Mouse (Mus musculus) thymus, postnatal 25 days (tissue): ENCODE measurements at regions not wholly inside any gene's neighbourhood (a gene's known extent, or its start where the extent isn't known, plus 50 kb on each side); places are given as distances from the start of the nearest gene placed in this dataset.
"Not testable (repeated sequence)": the region's sequence is repeated elsewhere in the genome, so short reads cannot be mapped to it uniquely, and the experiment has no call there.

Experiments
- DNase-seq: peaks from one replicate; pipeline ENCODE4 v3.0.0; 2022

GRCm38 (mm10) chr3:58233296-58233695, 181.2 kb upstream of the Tsc22d2 start:
- DNase-seq, result no peak

- DNase-seq, result no peak
These were observed 179.5 kb upstream of the Tsc22d2 start for GRCm38 (mm10) chr3:58234846-58235630.

- DNase-seq, result no peak
These were observed 176.4 kb upstream of the Tsc22d2 start for GRCm38 (mm10) chr3:58238111-58238510.

- no peak for DNase-seq
These were observed 173.7 kb upstream of the Tsc22d2 start for GRCm38 (mm10) chr3:58240775-58241174.

GRCm38 (mm10) chr3:58245361-58245760, 169.2 kb upstream of the Tsc22d2 start:
- DNase-seq, result no peak

GRCm38 (mm10) chr3:58247989-58248388, 166.5 kb upstream of the Tsc22d2 start:
- DNase-seq, result no peak

- no peak for DNase-seq
These were observed 160.6 kb upstream of the Tsc22d2 start for GRCm38 (mm10) chr3:58253942-58254341.

GRCm38 (mm10) chr3:58267606-58268325, 146.7 kb upstream of the Tsc22d2 start:
- no peak for DNase-seq

- not testable (repeated sequence) for DNase-seq
These were observed 143.1 kb upstream of the Tsc22d2 start for GRCm38 (mm10) chr3:58271441-58271840.

GRCm38 (mm10) chr3:58281291-58281690, 133.2 kb upstream of the Tsc22d2 start:
- DNase-seq, result no peak

GRCm38 (mm10) chr3:58284371-58284770, 130.1 kb upstream of the Tsc22d2 start:
- DNase-seq, result not testable (repeated sequence)

GRCm38 (mm10) chr3:58295810-58296209, 118.7 kb upstream of the Tsc22d2 start:
- DNase-seq, result no peak

- DNase-seq, result no peak
These were observed 114.3 kb upstream of the Tsc22d2 start for GRCm38 (mm10) chr3:58300213-58300612.

- DNase-seq, result no peak
These were observed 113.6 kb upstream of the Tsc22d2 start for GRCm38 (mm10) chr3:58300801-58301485.

GRCm38 (mm10) chr3:58302322-58302721, 112.2 kb upstream of the Tsc22d2 start:
- DNase-seq, result no peak

GRCm38 (mm10) chr3:58303746-58304145, 110.8 kb upstream of the Tsc22d2 start:
- DNase-seq, result no peak

- no peak for DNase-seq
These were observed 104.9 kb upstream of the Tsc22d2 start for GRCm38 (mm10) chr3:58309601-58310000.

- no peak for DNase-seq
These were observed 104.1 kb upstream of the Tsc22d2 start for GRCm38 (mm10) chr3:58310390-58310789.

- no peak for DNase-seq
These were observed 103.3 kb upstream of the Tsc22d2 start for GRCm38 (mm10) chr3:58311104-58311685.

GRCm38 (mm10) chr3:58312623-58313022, 101.9 kb upstream of the Tsc22d2 start:
- DNase-seq, result no peak

- no peak for DNase-seq
These were observed 99.3 kb upstream of the Tsc22d2 start for GRCm38 (mm10) chr3:58315236-58315635.

GRCm38 (mm10) chr3:58317240-58317639, 97.3 kb upstream of the Tsc22d2 start:
- no peak for DNase-seq

GRCm38 (mm10) chr3:58318756-58319155, 95.8 kb upstream of the Tsc22d2 start:
- no peak for DNase-seq
